Mouse (Mus musculus): ENCODE data around the gene Gpr183. TPM values are rescaled to one million over a fixed set of nuclear protein-coding genes. Genes with fewer than 3 reads are reported as not detected.
A peak's percentile ranks its signal among the peaks of the same experiment; 100 is the strongest.

Gene Gpr183
- polyA plus RNA-seq, 1 experiment from 2014 or later: 1.5 TPM

DNA sequence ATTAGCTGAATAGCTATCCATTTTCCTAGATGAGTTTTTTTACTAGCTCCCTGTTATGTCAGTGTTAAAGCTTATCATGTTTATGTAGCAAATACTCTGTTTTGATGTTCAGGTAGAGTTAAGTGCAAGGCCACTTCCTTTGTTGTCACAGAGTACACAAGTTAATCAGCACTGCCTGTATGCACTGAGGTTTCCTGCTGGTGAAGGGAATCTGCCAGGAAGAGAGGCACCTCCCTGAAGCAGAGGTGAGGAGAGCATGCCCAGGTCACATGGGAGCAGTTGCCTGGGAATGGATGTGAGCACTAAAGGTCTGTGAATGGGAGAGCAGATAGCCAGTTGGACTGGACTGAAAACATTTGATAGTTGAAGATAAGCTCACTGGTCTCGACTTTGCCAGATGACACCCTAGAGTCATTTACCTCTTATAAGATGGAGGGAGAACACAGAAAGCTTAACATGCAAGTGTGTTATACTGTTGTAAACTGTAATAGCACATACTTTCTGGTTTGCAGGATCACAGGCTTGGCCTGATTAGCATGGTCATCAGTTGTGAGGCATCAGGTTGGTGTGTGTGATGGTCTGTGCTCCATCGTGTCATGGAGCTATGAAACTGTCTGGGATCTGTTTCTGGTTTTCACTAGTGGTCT lies 13.5 kb downstream of the Gpr183 start:
- ATAC-seq: peak; percentile 72
- Histone ChIP-seq H3K27ac (ENCODE audit: low read depth, low read length) (no peak overlapping the region), H3K27me3 (replicated peaks; ENCODE audit: control insufficient read depth, insufficient read depth, low read length) (no peaks in the 10 kb centered on the region), H3K4me1 (replicated peaks; ENCODE audit: control insufficient read depth, insufficient read depth, low read length) (no peaks in the 10 kb centered on the region), H3K4me2 (replicated peaks; ENCODE audit: low read depth) (no peak overlapping the region), H3K9me3 (ENCODE audit: control insufficient read depth) (no peaks in the 10 kb centered on the region), H3K36me3 (ENCODE audit: control insufficient read depth, insufficient read depth) (no peaks in the 10 kb centered on the region), H3K4me3 (ENCODE audit: low read depth, low read length) (no peak overlapping the region), H3K9ac (ENCODE audit: low read depth, low read length) (no peak overlapping the region)
- 58% methylated on average over 2 of the region's 2 CpGs for WGBS
- no peak for TF ChIP-seq CTCF (IDR thresholded peaks at IDR 0.05; ENCODE audit: low read depth)

- ATAC-seq: no peak
- Histone ChIP-seq H3K4me2 (replicated peaks; ENCODE audit: low read depth) (no peak overlapping the region), H3K36me3 (ENCODE audit: control insufficient read depth, insufficient read depth) (no peaks in the 10 kb centered on the region), H3K27me3 (replicated peaks; ENCODE audit: control insufficient read depth, insufficient read depth, low read length) (no peaks in the 10 kb centered on the region), H3K9me3 (ENCODE audit: control insufficient read depth) (no peaks in the 10 kb centered on the region), H3K4me3 (ENCODE audit: low read depth, low read length) (no peak overlapping the region), H3K4me1 (replicated peaks; ENCODE audit: control insufficient read depth, insufficient read depth, low read length) (no peaks in the 10 kb centered on the region), H3K27ac (ENCODE audit: low read depth, low read length) (no peak overlapping the region), H3K9ac (ENCODE audit: low read depth, low read length) (no peak overlapping the region)
- 91% methylated on average over 5 of the region's 5 CpGs for WGBS
- no peak for TF ChIP-seq CTCF (IDR thresholded peaks at IDR 0.05; ENCODE audit: low read depth)
These were observed 15.1 kb downstream of the Gpr183 start for GRCm38 (mm10) chr14:121949897-121950296.

DNA sequence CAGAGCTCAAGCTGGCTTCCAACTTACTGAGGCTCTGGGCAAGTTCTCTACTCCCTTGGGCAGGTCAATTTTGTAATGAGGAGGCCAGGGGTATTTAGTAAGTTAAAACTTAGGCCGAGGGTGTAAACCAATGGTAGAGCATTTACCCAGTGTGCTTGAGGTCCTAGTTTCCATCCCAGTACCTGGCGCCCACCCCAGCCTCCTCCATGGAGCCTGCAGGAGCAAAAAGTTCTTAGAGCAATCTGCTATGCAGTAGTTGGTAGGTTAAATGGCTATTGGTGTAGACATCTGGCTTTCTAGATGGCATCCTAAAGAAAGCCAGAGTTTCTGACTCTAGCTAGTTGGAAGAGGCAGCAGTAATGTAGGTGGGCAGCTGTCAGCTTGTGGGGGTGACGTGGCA lies 15.6 kb downstream of the Gpr183 start:
- Histone ChIP-seq H3K27ac (ENCODE audit: low read depth, low read length) (no peak overlapping the region), H3K9me3 (ENCODE audit: control insufficient read depth) (no peaks in the 10 kb centered on the region), H3K9ac (ENCODE audit: low read depth, low read length) (no peak overlapping the region), H3K4me1 (replicated peaks; ENCODE audit: control insufficient read depth, insufficient read depth, low read length) (no peaks in the 10 kb centered on the region), H3K27me3 (replicated peaks; ENCODE audit: control insufficient read depth, insufficient read depth, low read length) (no peaks in the 10 kb centered on the region), H3K4me2 (replicated peaks; ENCODE audit: low read depth) (no peak overlapping the region), H3K4me3 (ENCODE audit: low read depth, low read length) (no peak overlapping the region), H3K36me3 (ENCODE audit: control insufficient read depth, insufficient read depth) (no peaks in the 10 kb centered on the region)
- TF ChIP-seq CTCF (IDR thresholded peaks at IDR 0.05; ENCODE audit: low read depth): no peak
- WGBS: 94% methylated on average over 3 of the region's 3 CpGs
- ATAC-seq: no peak

GRCm38 (mm10) chr14:121947966-121948365 lies 17.0 kb downstream of the Gpr183 start:
- no peak for ATAC-seq
- TF ChIP-seq CTCF (IDR thresholded peaks at IDR 0.05; ENCODE audit: low read depth): no peak
- WGBS: 85% methylated on average over 3 of the region's 3 CpGs

DNA sequence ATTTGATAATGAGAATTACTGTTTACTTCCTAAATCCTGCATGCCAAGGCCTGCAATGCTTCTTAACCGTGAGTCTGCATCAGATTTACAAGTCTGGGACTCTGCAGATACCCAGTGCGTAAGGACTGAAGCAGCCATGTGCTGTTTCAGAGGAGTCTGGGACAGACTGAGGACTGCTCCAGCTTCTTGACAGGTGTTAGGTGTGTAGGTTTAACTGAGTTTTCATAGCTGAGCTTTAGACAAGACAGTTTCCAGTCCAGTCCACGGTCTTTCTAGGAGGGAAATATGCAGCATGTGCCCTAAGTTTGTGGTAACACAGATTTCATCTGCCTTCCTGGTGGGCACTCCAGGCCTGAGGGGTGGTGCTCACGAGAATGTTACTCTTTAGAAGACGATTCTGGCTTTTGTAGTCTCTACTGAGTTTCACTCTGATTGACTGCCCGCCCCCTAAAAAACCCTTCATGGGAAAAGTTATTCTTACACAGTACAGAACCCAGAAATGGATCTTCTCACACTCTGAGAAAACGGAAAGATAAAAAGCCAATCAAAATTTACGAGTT lies 17.7 kb downstream of the Gpr183 start:
- H3K9me3 ChIP-seq (ENCODE audit: control insufficient read depth): no peaks in the 10 kb centered on the region
- no peak for ATAC-seq
- H3K27ac ChIP-seq (ENCODE audit: low read depth, low read length): no peak overlapping the region
- H3K4me3 ChIP-seq (ENCODE audit: low read depth, low read length): no peak overlapping the region
- H3K4me2 ChIP-seq (replicated peaks; ENCODE audit: low read depth): no peak overlapping the region
- H3K36me3 ChIP-seq (ENCODE audit: control insufficient read depth, insufficient read depth): no peaks in the 10 kb centered on the region
- no peaks in the 10 kb centered on the region for H3K4me1 ChIP-seq (replicated peaks; ENCODE audit: control insufficient read depth, insufficient read depth, low read length)
- 67% methylated on average over 8 of the region's 8 CpGs for WGBS
- H3K9ac ChIP-seq (ENCODE audit: low read depth, low read length): no peak overlapping the region
- TF ChIP-seq CTCF (IDR thresholded peaks at IDR 0.05; ENCODE audit: low read depth): no peak
- no peaks in the 10 kb centered on the region for H3K27me3 ChIP-seq (replicated peaks; ENCODE audit: control insufficient read depth, insufficient read depth, low read length)

More at GRCm38 (mm10) chr14:121947966-121948365, 17.0 kb downstream of the Gpr183 start:
- no peaks in the 10 kb centered on the region for H3K4me1 ChIP-seq (replicated peaks; ENCODE audit: control insufficient read depth, insufficient read depth, low read length)
- H3K9ac ChIP-seq (ENCODE audit: low read depth, low read length): no peak overlapping the region
- H3K4me3 ChIP-seq (ENCODE audit: low read depth, low read length): no peak overlapping the region
- H3K27ac ChIP-seq (ENCODE audit: low read depth, low read length): no peak overlapping the region
- H3K4me2 ChIP-seq (replicated peaks; ENCODE audit: low read depth): no peak overlapping the region
- H3K9me3 ChIP-seq (ENCODE audit: control insufficient read depth): no peaks in the 10 kb centered on the region
- H3K36me3 ChIP-seq (ENCODE audit: control insufficient read depth, insufficient read depth): no peaks in the 10 kb centered on the region
- H3K27me3 ChIP-seq (replicated peaks; ENCODE audit: control insufficient read depth, insufficient read depth, low read length): no peaks in the 10 kb centered on the region

DNA sequence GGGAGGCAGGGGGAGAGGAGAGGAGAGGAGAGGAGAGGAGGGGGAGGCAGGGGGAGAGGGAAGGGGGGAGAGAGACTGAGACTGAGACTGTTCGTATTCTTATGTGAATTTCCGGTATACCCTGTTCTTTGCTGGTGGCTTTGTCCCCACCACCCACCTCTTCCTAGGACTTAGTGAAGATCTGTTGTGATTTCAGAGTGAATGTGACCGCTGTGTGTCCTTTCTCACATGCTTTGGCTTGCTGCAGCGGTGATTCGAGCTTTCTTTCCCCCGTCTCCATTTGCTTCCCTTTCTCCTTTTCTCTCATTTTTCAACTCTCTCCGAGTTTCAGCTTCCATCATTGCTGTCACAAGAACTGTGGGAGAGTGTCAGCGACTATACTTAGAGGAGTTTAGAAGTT lies 18.3 kb downstream of the Gpr183 start:
- no peak for TF ChIP-seq CTCF (IDR thresholded peaks at IDR 0.05; ENCODE audit: low read depth)
- no peak for ATAC-seq
- Histone ChIP-seq H3K36me3 (ENCODE audit: control insufficient read depth, insufficient read depth) (no peaks in the 10 kb centered on the region), H3K9ac (ENCODE audit: low read depth, low read length) (no peak overlapping the region), H3K9me3 (ENCODE audit: control insufficient read depth) (no peaks in the 10 kb centered on the region), H3K4me2 (replicated peaks; ENCODE audit: low read depth) (no peak overlapping the region), H3K4me3 (ENCODE audit: low read depth, low read length) (no peak overlapping the region), H3K27ac (ENCODE audit: low read depth, low read length) (no peak overlapping the region), H3K27me3 (replicated peaks; ENCODE audit: control insufficient read depth, insufficient read depth, low read length) (no peaks in the 10 kb centered on the region), H3K4me1 (replicated peaks; ENCODE audit: control insufficient read depth, insufficient read depth, low read length) (no peaks in the 10 kb centered on the region)
- 70% methylated on average over 8 of the region's 8 CpGs for WGBS

Data from intestine, postnatal 0 days (tissue).